Mouse (Mus musculus) megakaryocyte, adult 5-6 weeks (primary cell): Measurements from ENCODE around the gene Adamtsl1. TPM values are rescaled to one million over a fixed set of nuclear protein-coding genes. Genes with fewer than 3 reads are reported as not detected.

Experiments used
- ATAC-seq: 2 replicates; pipeline ENCODE4 v1.8.0; 2016; ENCODE audit warnings: mild to moderate bottlenecking, inconsistent platforms; ENCODE audit not compliant: poor library complexity, severe bottlenecking
- total RNA-seq, 2 experiments: library from RNA; stranded (forward) in 1 of 2; stranded (reverse) in 1 of 2; fragments of 153-499, 151-499 nt in 1 of 2; fragments of 221-1000, 200-1000 nt in 1 of 2; gene quantifications; 2 replicates each; pipeline versions ENCODE4 v1.2.3 to v1.2.4; 2015 to 2017

Adamtsl1 gene
- total RNA-seq, 2 experiments from 2014 or later = 0.36 TPM; not detected in 1

GRCm38 (mm10) chr4:86385121-86385520, 871.1 kb downstream of the Adamtsl1 start:
- no peak for ATAC-seq

DNA sequence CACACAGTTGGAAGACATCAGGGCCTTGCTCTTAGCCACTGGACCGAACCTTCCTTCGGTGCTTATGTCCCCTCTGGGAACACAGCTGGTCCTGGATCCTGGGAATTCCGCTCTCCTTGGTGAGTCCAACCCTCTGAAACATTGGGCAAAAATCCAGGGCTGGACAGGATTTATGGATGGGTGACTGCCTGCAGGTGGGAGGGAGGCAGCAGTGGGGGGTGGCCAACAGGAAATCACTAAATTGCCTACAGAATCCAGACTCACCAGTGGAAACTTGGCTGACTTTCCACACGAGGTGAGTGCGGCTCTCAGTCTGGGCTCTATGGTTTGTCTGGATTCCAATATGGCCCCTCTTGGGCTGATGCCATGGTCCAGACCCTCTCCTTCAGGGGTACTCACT, 874.5 kb downstream of the Adamtsl1 start:
- ATAC-seq = no peak

DNA sequence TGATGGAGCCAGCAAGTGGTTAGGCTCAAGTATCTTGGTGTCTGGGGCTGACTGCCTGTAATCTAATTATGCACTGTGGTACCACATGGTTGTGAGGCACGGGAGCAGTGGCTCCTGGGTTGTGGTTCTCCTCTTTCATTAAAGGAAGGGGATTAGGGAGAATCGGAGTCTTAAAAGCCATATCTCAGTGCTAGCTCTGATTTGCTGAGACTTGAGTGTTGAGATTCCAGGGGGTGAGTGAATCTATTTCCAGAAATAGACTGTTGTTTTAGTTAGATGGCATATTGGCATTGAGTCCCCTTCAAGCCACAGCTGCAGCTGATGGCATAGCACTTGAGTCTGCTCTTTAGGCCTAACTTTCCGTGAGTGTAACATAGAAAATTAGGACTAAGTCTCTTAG, 877.2 kb downstream of the Adamtsl1 start:
- ATAC-seq = no peak

DNA sequence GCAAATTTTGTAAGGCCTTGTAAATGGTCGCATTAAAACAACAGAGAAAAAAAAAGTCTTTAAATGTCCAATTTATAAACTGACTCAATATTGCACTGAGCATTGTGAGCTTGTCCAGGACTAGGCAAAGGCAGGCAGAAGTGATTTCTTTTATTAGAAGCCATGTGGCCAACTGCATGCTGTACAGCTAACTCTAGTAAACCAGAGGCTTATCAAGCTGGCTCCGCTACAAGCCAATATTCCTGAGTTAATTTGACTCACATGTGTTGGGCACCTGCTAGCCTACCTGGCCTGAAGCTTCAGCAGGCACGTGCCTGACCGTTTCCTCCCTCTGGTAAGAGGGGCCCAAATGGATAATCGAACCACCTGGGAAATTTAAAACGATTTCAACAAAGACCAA, 881.7 kb downstream of the Adamtsl1 start:
- no peak for ATAC-seq

GRCm38 (mm10) chr4:86396672-86397288, 882.8 kb downstream of the Adamtsl1 start:
- no peak for ATAC-seq

DNA sequence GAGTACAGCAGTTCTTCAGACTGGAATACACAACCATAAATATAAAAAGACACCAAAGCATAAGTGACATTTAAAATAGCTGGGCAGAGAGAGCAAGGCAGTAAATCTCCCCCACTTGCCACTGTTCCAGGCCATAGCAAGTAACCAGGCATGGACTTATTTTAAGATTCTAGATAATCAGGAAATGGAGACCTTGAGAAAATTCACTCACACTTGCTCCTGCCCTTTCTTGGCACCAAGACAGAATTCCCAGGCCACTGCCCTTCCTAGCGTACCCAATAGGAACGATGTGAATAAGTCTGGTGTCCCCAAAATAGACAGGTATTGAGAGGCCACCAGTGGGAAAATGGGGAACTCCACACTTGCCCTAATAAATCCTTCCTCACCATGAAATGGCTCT, 883.5 kb downstream of the Adamtsl1 start:
- no peak for ATAC-seq

DNA sequence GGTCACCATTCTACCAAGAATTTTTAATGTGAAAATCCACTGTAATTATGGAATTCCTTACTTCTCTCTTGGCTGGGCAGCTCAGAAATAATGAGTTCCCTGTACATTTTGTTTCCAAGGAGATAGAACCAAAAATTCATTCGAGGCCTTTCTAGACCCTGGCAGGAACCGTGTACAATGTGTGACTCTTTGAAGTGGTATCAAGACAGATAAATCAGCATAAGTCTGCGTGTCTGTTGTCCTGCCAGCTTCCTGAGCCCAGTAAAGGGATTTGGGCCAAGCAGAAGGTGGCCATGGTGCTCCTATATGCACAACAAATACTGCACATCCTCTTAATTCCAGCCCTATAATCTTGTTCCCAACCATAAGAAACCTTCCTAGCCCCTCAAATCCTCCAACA, 887.1 kb downstream of the Adamtsl1 start:
- ATAC-seq = no peak

DNA sequence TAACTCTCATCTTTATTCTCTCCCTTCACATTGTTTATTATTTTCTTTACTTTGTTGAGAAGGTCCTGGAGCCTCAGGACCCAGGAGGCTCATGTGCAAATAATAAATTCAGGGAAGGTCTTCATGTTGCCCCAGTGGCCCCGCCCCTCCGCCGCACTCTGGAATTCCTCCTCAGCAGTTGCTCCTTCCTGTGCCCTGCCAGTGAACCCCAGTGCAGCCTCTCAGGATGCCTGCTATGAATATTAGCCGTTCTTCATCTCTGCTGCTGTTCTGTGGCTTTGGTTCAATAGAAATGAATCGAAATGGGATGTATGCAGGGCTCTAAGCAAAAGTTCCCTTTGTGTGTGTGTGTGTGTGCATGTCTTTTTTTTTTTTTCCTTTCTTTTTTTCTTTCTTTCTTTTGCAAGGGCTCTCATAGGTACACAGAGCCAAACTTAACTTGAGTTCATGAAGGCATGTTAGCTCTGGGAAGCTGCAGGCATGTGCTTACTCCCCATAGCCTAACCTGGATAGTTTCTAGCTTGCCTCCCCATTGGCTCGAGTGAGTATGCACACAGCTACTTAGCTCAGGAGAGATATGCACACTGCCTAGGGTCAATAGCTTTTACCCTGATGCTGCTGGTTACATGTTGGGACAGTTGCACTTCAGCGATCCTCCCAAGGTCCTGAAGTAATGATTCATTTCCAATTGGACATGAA, 892.7 kb downstream of the Adamtsl1 start:
- ATAC-seq = no peak

GRCm38 (mm10) chr4:86407200-86407527, 893.2 kb downstream of the Adamtsl1 start:
- no peak for ATAC-seq

DNA sequence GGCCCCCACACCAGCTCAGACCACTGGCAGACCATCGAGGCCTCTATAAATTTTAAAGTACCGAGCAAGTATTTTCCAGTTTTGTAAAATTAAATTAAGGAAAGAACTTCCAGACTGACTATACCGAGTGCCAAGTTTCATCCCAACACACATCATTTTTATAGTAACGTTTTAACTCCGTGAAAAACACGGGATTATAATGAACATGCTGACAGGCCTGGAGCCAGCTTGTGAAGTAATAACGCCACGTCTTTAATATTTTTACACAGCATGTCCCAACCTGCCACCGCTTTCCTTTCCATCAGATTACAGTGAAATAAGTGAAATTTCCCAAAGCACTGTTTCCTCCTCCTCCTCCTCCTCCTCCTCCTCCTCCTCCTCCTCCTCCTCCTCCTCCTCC, 894.4 kb downstream of the Adamtsl1 start:
- ATAC-seq = no peak

DNA sequence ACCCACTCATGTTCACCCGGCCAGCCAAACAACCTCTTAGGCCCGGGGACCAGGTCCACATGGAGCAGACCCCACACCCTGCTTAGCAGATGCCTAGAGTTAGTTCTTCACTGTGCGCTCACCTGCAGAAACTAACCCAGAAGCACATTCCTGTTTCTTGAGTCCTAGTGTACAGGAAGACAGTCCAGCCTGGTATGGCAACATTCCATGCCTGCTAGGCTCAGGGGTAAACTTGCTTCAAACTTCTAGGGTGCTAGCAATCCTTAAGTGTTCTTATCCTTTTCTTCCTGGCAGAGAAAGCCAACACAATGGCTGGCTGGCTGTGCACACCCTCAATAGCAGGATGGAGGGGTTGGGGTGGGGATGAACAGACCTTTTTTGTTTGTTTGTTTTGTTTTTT, 897.0 kb downstream of the Adamtsl1 start:
- ATAC-seq = no peak

- ATAC-seq = no peak
These were observed 899.4 kb downstream of the Adamtsl1 start for GRCm38 (mm10) chr4:86413388-86413787.

DNA sequence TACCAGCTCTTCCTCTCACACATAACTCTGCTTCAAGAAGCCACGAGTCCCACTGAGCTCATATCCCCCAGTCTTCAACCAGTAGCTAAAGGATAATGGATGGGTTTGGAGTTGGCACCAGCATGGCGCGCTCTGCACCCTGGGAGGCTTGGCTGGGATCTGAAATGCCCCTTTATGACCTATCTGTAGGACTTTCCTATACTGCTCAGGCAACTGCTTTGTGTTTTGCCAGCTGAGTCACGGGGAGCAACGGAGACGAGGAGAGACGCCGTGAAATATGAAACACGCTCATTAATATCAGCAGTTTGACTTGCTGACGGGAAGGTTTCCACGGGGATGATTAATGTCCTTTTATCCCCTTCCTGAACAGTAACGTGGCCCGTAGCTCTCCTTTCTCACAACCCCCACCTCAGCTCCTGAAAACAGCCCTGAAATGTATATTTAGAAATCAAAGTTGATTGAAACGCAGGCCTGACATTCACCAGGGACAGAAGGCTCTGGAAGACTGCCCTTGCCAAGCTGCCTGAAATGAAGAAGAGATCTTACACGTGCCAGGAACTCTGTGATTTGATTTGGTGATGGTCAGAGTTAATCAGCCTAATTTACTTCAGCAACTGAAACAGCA, 902.5 kb downstream of the Adamtsl1 start:
- ATAC-seq = no peak

DNA sequence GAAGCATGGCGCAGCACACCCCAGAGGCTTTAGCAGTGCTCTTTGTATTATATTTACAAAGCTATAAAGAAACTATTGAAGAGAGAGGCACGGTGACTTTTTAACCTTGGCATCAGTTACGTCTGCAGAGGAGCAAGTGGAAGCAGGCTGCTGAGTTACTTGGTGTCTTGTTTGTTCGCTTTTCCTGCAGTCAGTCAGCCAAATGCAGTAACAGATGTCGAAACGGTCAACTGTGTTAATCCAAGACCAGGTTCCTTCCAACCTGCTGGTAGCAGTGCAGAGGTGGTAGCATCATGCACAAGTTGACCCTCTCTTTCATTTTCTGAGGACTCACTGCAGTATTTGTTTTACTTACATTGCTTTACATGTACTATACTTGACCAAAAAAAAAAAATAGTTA, 908.6 kb downstream of the Adamtsl1 start:
- no peak for ATAC-seq

DNA sequence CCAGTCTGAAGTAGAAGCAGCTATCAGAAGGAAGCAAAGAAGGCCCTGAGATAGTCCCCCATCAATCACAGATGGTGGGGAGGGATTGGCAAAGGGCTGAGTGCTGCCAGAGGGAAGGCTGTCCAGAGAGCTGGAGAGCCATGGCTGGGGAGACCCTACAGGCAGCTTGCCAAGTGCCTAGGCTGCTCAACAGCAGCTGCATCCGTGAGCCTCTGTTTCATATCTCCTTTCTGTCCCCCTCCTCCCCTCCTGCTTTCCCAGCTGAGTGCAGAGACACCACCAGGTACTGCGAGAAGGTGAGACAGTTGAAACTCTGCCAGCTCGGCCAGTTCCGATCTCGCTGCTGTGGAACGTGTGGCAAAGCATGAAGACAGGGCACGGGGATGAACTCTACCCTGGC, 911.6 kb downstream of the Adamtsl1 start:
- no peak for ATAC-seq

GRCm38 (mm10) chr4:86426549-86426948, 912.6 kb downstream of the Adamtsl1 start:
- no peak for ATAC-seq

DNA sequence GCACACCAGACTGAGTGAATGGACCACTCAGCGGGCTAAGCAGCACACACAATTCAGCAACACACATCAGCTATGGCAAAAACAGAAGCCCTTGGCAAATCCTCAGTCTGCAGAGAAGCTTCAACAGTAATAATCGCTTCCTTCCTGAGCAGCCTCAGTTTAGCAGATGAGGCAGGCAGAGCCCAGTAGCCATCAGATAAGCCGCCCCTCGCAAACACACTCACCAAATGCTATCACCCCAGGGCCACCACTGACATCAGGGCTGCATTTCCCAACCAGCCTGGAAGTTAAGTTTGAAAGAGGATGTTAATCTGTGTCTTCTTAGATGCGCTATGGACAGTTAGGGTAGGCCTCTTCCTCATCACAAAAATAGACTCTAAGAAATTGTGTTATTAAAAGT, 913.3 kb downstream of the Adamtsl1 start:
- no peak for ATAC-seq

- ATAC-seq = no peak
These were observed 914.2 kb downstream of the Adamtsl1 start for GRCm38 (mm10) chr4:86428091-86428745.

DNA sequence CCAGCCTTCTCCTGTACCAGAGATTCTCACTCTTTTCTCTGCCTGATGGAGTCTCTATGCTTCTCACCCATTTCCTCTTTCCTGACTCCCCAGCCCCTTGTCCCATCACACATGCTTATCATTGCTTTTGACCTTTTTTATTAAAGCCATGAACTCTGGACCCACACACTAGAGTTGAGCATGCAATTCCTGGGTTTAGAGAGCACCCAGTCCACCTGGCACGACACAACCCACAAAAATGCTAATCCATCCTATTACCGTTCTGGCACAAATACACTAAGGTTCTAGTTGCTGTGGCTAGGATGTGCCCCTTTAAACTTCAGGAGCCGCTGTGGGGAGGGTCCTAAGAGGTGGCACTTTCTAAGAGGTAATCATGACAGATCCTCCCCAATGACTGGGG, 921.7 kb downstream of the Adamtsl1 start:
- no peak for ATAC-seq

DNA sequence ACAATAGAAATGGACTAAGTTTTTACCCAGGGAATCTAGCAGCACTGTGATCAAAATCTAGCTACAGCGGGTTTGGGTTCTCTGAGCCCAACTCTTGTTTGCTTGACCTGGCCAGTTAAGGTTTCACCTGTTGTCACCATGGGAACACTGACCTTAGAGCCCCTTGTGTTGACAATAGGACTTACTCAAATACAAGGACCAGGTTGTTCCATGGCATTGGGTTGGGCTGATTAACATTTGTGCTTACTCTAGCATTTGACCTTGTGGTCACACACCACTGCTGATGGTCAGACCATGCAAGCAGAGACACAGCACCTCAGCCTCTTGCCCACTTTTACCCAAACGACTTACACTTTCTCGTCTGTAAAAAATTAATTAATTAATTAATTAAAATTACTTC, 922.4 kb downstream of the Adamtsl1 start:
- ATAC-seq = no peak

DNA sequence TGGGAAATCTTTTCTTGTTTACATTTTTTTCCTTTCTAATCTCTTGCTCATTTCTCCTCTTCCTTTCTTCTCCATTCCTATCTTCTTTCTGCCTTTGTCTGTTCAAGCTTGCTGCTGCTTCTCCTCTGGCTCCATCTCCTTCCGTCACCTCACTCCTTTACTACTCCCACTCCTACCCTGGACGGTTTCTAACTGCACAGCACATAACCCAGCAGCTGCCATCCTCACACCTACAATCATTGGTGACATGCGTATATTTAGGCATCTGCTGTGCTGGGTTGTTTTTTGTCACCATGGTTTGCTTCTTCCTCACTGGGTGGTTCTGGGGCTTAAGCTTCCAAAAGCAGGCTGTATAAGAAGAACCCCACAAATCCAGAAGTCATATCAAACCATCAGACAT, 936.5 kb downstream of the Adamtsl1 start:
- ATAC-seq = no peak

- ATAC-seq = no peak
These were observed 950.8 kb downstream of the Adamtsl1 start for GRCm38 (mm10) chr4:86464808-86465207.
